Mouse (Mus musculus) neural tube, embryonic 12.5 days (tissue): ENCODE measurements around the gene Skp2. TPM values are rescaled to one million over a fixed set of nuclear protein-coding genes. Genes with fewer than 3 reads are reported as not detected.

Experiments
- ATAC-seq: fragments of 200-750 bp; cut with Nextera tagmentation; 2 replicates; pipeline ENCODE4 v1.8.0; 2017; ENCODE audit warnings: low read depth, mild to moderate bottlenecking, moderate TSS enrichment, moderate library complexity; ENCODE audit not compliant: low FRiP score
- H3K27ac ChIP-seq: fragments of 300-500 bp; sonication (generic); 2 replicates; pipeline ENCODE4 v1.5.1; 2016
- H3K27me3 ChIP-seq: fragments of 300-500 bp; sonication (generic); replicated peaks from 2 replicates; pipeline ENCODE4 v1.6.1; 2016; ENCODE audit warnings: mild to moderate bottlenecking
- H3K36me3 ChIP-seq: fragments of 300-500 bp; sonication (generic); 2 replicates; pipeline ENCODE4 v1.6.1; 2016; ENCODE audit warnings: mild to moderate bottlenecking
- H3K4me1 ChIP-seq: fragments of 300-500 bp; sonication (generic); 2 replicates; pipeline ENCODE4 v1.6.1; 2016
- H3K4me2 ChIP-seq: fragments of 300-500 bp; sonication (generic); replicated peaks from 2 replicates; pipeline ENCODE4 v1.6.1; 2016; ENCODE audit warnings: mild to moderate bottlenecking
- H3K4me3 ChIP-seq: fragments of 300-500 bp; sonication (generic); 2 replicates; pipeline ENCODE4 v1.5.1; 2016
- H3K9ac ChIP-seq: fragments of 300-500 bp; sonication (generic); 2 replicates; pipeline ENCODE4 v1.6.1; 2016; ENCODE audit warnings: mild to moderate bottlenecking
- H3K9me3 ChIP-seq: fragments of 300-500 bp; sonication (generic); 2 replicates; pipeline ENCODE4 v1.6.1; 2016; ENCODE audit warnings: mild to moderate bottlenecking
- WGBS: fragments of 180-500 bp; shearing (Covaris S2); methylation state at CpG from one replicate; pipeline ENCODE4 v1.1.7; 2016; 5-methylcytosine and 5-hydroxymethylcytosine counted together
- polyA plus RNA-seq: library from polyadenylated mRNA; unstranded; fragments of >200 nt; fragmentation: Nextera tagmentation; extraction: Ambion mirVana; gene quantifications from 2 replicates; pipeline ENCODE4 v1.2.1, GENCODE M21; 2016

Gene Skp2
- polyA plus RNA-seq, 1 experiment from 2014 or later: 66.1 TPM

DNA sequence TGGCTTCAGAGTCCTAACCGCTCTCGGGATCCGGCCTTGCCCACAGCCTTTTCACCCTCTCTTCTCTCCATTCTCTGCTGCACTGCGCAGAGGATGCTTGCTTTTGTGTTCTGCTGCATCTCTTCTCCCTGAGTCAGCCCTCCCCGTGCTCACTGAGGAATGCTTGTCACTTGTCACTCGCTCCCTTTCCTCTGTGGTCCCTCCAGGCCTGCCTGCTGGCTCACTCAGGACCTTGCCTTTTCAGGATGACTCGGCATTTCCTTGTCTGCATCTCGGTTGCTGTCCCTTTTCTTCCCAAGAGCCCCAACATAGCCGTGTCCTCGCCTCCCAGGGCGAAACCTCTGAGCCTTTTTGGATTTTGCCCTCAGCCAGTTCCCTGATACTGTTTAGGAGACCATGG lies 68.4 kb downstream of the Skp2 start:
- ATAC-seq: no peak
- H3K36me3 ChIP-seq: peaks cover 12% of the 10 kb centered on the region
- 75% methylated on average over 11 of the region's 11 CpGs for WGBS
- H3K4me1 ChIP-seq: no peaks in the 10 kb centered on the region
- H3K9ac ChIP-seq: no peak overlapping the region
- no peak overlapping the region for H3K27ac ChIP-seq
- H3K27me3 ChIP-seq: no peaks in the 10 kb centered on the region
- H3K4me3 ChIP-seq: no peak overlapping the region
- H3K4me2 ChIP-seq: no peak overlapping the region
- H3K9me3 ChIP-seq: no peaks in the 10 kb centered on the region

GRCm38 (mm10) chr15:9082753-9083152 lies 72.5 kb downstream of the Skp2 start:
- no peak overlapping the region for H3K9ac ChIP-seq
- whole genome bisulfite sequencing: 90% methylated on average over 9 of the region's 9 CpGs
- no peaks in the 10 kb centered on the region for H3K9me3 ChIP-seq
- H3K4me1 ChIP-seq: no peaks in the 10 kb centered on the region
- peaks cover 8% of the 10 kb centered on the region for H3K36me3 ChIP-seq
- H3K27me3 ChIP-seq: no peaks in the 10 kb centered on the region
- ATAC-seq: no peak
- no peak overlapping the region for H3K4me2 ChIP-seq
- H3K4me3 ChIP-seq: no peak overlapping the region
- no peak overlapping the region for H3K27ac ChIP-seq

- 90% methylated on average over 3 of the region's 3 CpGs for WGBS
- Histone ChIP-seq H3K4me3 (no peak overlapping the region), H3K36me3 (no peaks in the 10 kb centered on the region), H3K4me2 (no peak overlapping the region), H3K27ac (no peak overlapping the region), H3K9me3 (no peaks in the 10 kb centered on the region), H3K27me3 (no peaks in the 10 kb centered on the region), H3K4me1 (no peaks in the 10 kb centered on the region), H3K9ac (no peak overlapping the region)
- peak; percentile 33; the same call in 1 of the 2 replicates for ATAC-seq
These were observed 73.9 kb downstream of the Skp2 start for GRCm38 (mm10) chr15:9081294-9081693.

- Histone ChIP-seq H3K27me3 (no peaks in the 10 kb centered on the region), H3K4me2 (no peak overlapping the region), H3K36me3 (no peaks in the 10 kb centered on the region), H3K4me1 (no peaks in the 10 kb centered on the region), H3K9ac (no peak overlapping the region), H3K27ac (no peak overlapping the region), H3K9me3 (no peaks in the 10 kb centered on the region), H3K4me3 (no peak overlapping the region)
- no peak for ATAC-seq
- 77% methylated on average over 4 of the region's 4 CpGs for WGBS
These were observed 75.0 kb downstream of the Skp2 start for GRCm38 (mm10) chr15:9080206-9080605.

DNA sequence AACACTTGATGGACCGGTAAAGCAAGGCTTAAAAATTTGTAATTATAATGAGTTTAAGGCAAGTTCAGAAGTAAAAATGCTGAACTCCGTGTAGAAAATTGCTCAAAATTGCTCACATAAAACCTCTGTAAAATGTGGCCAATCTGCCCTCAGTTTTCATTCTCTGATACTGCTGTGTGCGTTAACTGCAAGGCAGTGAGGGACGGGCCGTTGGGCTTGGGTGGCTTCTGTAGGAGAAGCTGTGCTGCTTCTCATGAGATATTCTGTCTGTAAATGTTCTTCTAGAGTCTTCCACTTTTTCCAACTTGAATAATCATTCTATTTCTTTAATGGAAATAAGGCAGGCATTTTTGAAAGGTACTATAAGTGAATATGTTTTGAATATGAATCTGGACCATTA lies 75.6 kb downstream of the Skp2 start:
- Histone ChIP-seq H3K4me1 (peaks cover 2% of the 10 kb centered on the region), H3K4me2 (no peak overlapping the region), H3K27ac (no peak overlapping the region), H3K36me3 (no peaks in the 10 kb centered on the region), H3K27me3 (no peaks in the 10 kb centered on the region), H3K9me3 (no peaks in the 10 kb centered on the region), H3K4me3 (no peak overlapping the region), H3K9ac (no peak overlapping the region)
- ATAC-seq: no peak
- 66% methylated on average over 5 of the region's 5 CpGs for WGBS

DNA sequence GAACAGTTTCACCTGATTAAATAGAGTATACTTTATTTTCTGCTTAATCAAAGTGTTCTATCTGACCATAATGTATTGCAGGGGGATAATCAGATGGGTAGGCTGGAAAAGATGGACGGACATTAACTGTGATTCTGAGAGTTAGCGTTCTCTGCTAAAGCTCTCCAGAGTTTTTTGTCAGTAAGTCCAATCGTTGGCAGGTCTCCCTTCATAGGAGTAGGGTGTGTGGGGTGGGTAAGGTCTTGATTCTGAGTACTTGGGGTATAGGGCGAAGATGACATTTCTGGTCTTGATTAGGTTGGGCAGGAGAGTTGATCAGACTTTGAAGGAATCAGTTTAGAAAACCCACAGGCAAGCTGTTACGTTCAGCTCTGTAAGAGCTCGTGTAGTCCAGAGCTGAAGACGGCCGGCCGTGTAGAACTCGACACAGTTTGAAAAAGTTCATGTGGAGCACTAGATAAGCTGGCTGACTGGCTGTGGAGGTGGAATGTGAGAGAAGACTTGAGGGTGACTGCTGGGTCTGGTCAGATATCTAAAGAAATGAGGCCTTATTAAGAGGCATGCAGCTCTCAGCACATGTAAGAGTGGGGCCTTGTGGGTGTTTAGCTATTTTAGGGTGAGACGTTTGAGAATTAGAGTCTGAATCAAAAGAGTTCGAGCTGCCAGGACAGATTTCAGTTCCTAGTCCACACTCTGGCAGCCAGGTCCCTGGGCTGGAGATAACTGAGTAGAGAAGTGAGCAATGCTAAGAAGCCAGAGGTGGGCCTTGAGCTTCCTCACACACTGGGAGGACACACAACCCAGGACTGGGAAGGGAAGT lies 76.5 kb downstream of the Skp2 start:
- WGBS: 87% methylated on average over 12 of the region's 12 CpGs
- no peak for ATAC-seq

DNA sequence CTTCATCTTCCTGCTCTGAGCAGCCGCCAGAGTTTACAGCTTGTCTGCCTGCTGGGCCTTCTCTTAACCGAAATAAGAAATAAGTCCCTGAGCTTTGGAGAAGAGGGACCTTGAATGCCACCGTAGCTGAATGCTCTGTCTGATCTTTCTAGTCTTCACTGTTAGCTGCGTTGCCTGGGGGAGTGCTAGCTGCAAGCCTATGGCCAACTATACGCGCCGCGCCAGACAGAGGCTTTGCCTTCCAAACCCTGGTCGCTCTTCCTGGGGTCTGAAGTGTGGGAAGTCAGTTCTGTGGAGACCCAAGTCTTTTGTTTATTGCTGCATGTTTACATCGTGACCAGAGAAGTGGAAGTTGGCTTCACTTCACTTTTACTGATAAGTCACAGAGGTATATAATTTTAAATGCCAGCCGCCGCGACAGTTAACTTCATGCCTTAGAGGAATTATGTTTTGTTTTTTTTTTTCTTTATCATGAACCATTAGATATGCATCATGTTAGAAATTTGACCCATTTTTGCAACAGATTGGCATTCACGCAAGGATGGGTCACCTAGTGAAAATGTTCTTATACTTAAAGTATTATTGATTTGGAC lies 79.5 kb downstream of the Skp2 start:
- 72% methylated on average over 14 of the region's 14 CpGs for WGBS
- no peaks in the 10 kb centered on the region for H3K36me3 ChIP-seq

More for the DNA sequence above, 76.5 kb downstream of the Skp2 start:
- Histone ChIP-seq H3K9me3 (no peaks in the 10 kb centered on the region), H3K27me3 (no peaks in the 10 kb centered on the region), H3K4me1 (peaks cover 7% of the 10 kb centered on the region), H3K27ac (no peak overlapping the region), H3K36me3 (no peaks in the 10 kb centered on the region), H3K4me3 (no peak overlapping the region), H3K9ac (0 out of 2 replicates have a peak overlapping the region, but pooled peaks have one; percentile 22), H3K4me2 (no peak overlapping the region)

GRCm38 (mm10) chr15:9074671-9075070 lies 80.6 kb downstream of the Skp2 start:
- no peak overlapping the region for H3K9ac ChIP-seq
- H3K9me3 ChIP-seq: no peaks in the 10 kb centered on the region
- H3K27ac ChIP-seq: no peak overlapping the region
- ATAC-seq: no peak
- no peaks in the 10 kb centered on the region for H3K27me3 ChIP-seq
- WGBS: 15% methylated on average over 4 of the region's 4 CpGs
- no peaks in the 10 kb centered on the region for H3K36me3 ChIP-seq
- H3K4me2 ChIP-seq: no peak overlapping the region
- H3K4me1 ChIP-seq: peaks cover 22% of the 10 kb centered on the region
- no peak overlapping the region for H3K4me3 ChIP-seq

More for the DNA sequence above, 79.5 kb downstream of the Skp2 start:
- H3K4me1 ChIP-seq: peaks cover 16% of the 10 kb centered on the region
- no peak overlapping the region for H3K4me3 ChIP-seq
- H3K27me3 ChIP-seq: no peaks in the 10 kb centered on the region
- H3K9me3 ChIP-seq: no peaks in the 10 kb centered on the region
- no peak for ATAC-seq
- H3K4me2 ChIP-seq: no peak overlapping the region
- no peak overlapping the region for H3K27ac ChIP-seq
- no peak overlapping the region for H3K9ac ChIP-seq

DNA sequence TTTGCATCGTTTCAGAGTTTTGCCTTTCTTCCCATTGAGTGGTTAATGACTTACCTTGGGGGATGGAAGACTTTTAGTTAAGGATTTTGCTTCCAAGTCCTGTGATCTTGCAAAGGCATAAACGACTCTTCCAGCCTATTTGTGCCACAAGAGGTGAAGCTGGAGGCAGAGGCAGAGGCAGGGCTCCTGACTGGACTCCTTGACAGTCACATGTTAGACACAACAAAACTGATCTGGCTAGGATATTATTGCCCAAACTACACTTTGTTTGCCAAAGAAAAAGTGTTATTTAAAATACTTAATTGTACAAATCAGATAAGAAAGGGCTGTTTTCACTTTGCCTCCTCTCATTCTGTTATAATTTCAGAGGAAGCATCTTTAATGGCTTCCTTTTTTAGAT lies 81.1 kb downstream of the Skp2 start:
- Histone ChIP-seq H3K4me2 (no peak overlapping the region; the same call in 1 of the 2 replicates), H3K4me3 (no peak overlapping the region), H3K27me3 (no peaks in the 10 kb centered on the region), H3K27ac (no peak overlapping the region), H3K36me3 (no peaks in the 10 kb centered on the region), H3K4me1 (peaks cover 22% of the 10 kb centered on the region), H3K9me3 (no peaks in the 10 kb centered on the region), H3K9ac (no peak overlapping the region)
- 23% methylated on average over 2 of the region's 2 CpGs for WGBS
- ATAC-seq: no peak

DNA sequence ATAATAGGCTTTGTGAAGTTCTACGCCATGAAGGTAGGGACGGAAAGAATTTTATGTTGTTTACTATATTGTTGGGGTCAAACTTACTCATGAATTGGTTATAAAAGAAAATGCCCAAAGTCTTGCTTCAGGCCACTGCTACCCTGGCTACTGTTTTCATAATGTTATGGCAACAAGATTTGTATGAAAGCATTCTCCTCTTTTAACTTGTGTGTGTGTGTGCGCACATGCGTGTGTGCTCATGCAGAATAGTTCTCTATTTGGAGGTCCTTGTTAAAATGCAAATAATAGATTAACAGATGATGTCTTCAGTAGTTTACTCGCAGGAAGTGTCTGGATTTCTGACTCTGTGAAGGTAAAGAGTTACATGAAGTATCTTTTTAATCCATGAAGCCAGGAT lies 81.5 kb downstream of the Skp2 start:
- H3K9ac ChIP-seq: no peak overlapping the region
- no peaks in the 10 kb centered on the region for H3K36me3 ChIP-seq
- H3K4me1 ChIP-seq: peaks cover 22% of the 10 kb centered on the region
- no peak overlapping the region for H3K4me3 ChIP-seq
- peak overlapping the region; percentile 78 for H3K4me2 ChIP-seq
- H3K9me3 ChIP-seq: no peaks in the 10 kb centered on the region
- 87% methylated on average over 5 of the region's 5 CpGs for WGBS
- no peak overlapping the region for H3K27ac ChIP-seq
- H3K27me3 ChIP-seq: no peaks in the 10 kb centered on the region
- no peak for ATAC-seq

DNA sequence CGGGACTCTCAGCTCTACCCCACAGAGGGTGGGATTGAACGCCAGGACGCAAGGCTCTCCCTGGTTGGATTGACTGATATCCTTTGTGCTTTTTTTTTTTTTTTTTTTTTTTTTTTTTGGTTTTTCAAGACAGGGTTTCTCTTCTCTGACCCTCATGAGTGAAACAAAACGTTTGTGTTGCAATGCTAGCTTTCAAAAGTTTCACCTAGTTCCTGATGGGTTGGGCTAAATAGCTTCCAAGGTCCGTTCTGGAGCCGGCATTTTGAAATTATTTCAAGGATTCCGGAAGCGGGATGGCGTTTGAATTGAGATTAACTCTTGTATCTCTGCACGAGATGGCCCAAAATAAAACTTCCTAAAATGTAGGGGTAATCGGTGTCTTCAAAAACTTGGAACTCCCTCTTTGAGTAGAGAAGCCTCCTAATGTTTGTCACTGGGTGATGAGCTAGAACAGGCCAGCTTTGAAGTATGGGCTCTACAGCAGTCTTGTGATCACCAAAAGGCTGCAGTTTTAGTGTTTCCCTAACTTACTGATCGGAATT lies 82.1 kb downstream of the Skp2 start:
- 62% methylated on average over 12 of the region's 12 CpGs for WGBS
- Histone ChIP-seq H3K9me3 (no peaks in the 10 kb centered on the region), H3K4me1 (peaks cover 22% of the 10 kb centered on the region), H3K4me2 (peak overlapping the region; percentile 78), H3K4me3 (no peak overlapping the region), H3K27me3 (no peaks in the 10 kb centered on the region), H3K36me3 (no peaks in the 10 kb centered on the region), H3K27ac (no peak overlapping the region), H3K9ac (0 out of 2 replicates have a peak overlapping the region, but pooled peaks have one; percentile 14)
- no peak for ATAC-seq

GRCm38 (mm10) chr15:9072630-9073029 lies 82.6 kb downstream of the Skp2 start:
- Histone ChIP-seq H3K27ac (no peak overlapping the region), H3K36me3 (no peaks in the 10 kb centered on the region), H3K27me3 (no peaks in the 10 kb centered on the region), H3K4me2 (peak overlapping the region; percentile 78), H3K9me3 (no peaks in the 10 kb centered on the region), H3K4me3 (peak overlapping the region; percentile 93; the same call in 1 of the 2 replicates), H3K9ac (0 out of 2 replicates have a peak overlapping the region, but pooled peaks have one; percentile 14), H3K4me1 (peaks cover 22% of the 10 kb centered on the region)
- ATAC-seq: no peak
- WGBS: 42% methylated on average over 5 of the region's 5 CpGs
